Mouse (Mus musculus): ENCODE measurements around the gene Gm20388. TPM values are rescaled to one million over a fixed set of nuclear protein-coding genes. Genes with fewer than 3 reads are reported as not detected.

Gene Gm20388
- total and polyA plus RNA-seq, 2 experiments from 2014 or later = 17.3 TPM; not detected in 1

DNA sequence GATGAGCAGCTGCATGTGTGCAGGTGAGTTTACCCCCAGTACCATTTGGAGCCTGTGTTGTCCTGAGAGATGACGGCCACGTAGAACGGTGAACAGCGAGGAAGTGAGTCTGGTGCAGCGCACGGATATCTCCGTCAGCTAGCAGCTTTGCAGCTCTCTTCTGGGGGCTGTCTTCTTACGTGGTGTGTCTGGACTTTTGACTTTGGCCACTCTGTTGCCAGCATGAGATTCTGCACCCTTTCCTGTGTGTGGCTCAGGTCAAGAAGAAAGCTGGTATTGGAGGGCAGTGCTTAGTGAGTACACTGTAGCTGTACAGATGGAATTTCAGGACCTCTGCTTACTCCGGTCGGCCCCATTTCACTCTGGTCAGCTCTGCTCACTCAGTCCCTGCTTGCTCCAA lies 47.4 kb downstream of the Gm20388 start:
- H3K4me2 ChIP-seq (ENCODE audit: low read depth, low read length) = no peak overlapping the region
- no peak overlapping the region for H3K4me3 ChIP-seq (ENCODE audit: low read depth, low read length)
- peaks cover 52% of the 10 kb centered on the region for H3K36me3 ChIP-seq (replicated peaks; ENCODE audit: control insufficient read depth, insufficient read depth, low read length)
- ATAC-seq (ENCODE audit: insufficient read depth, low read depth) (no peak), DNase-seq (ENCODE audit: low spot score) (no peak)
- no peaks in the 10 kb centered on the region for H3K9me3 ChIP-seq (replicated peaks; ENCODE audit: control insufficient read depth, low read length)
- peaks cover 4% of the 10 kb centered on the region; the same call in 1 of the 2 replicates for H3K4me1 ChIP-seq (ENCODE audit: control insufficient read depth, insufficient read depth)
- no peaks in the 10 kb centered on the region for H3K27me3 ChIP-seq (ENCODE audit: control insufficient read depth, insufficient read depth, low read length)
- 93% methylated on average over 10 of the region's 10 CpGs for WGBS
- no peak overlapping the region for H3K27ac ChIP-seq (ENCODE audit: low read depth)
- TF ChIP-seq EP300 (IDR thresholded peaks at IDR 0.05; ENCODE audit: low read depth) = no peak
- no peak for TF ChIP-seq CTCF (IDR thresholded peaks at IDR 0.05; ENCODE audit: low read depth)
- H3K9ac ChIP-seq (replicated peaks; ENCODE audit: low read depth, low read length) = no peak overlapping the region

DNA sequence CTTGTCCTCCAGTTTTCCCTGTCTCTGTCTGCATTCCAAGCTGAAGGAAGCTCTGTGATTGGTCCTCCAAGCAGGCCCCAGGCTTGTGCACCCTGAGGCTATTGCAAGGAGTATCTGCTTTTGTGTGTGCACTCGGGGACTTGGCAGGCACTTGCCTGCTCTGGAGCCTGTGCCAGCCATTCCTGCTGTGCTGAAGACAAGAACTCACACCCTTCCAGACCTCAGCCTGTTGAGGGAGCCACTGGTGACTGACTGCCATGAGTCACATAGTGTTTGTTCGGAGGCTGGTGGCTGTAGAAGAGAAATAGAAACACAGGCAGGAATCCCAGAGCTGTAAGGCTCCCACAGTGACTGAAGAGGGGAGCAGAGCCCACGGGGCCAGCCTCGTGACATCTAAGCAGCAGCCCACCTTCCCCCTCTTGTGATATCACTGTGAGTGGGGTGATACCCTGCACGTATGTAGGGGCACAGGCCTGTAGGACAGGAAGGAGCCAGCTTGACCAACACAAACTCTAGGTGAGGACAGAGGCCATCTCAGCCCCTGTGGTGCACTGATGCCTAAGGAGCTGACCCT lies 50.0 kb downstream of the Gm20388 start:
- H3K36me3 ChIP-seq (replicated peaks; ENCODE audit: control insufficient read depth, insufficient read depth, low read length) = peaks cover 26% of the 10 kb centered on the region
- H3K9me3 ChIP-seq (replicated peaks; ENCODE audit: control insufficient read depth, low read length) = no peaks in the 10 kb centered on the region
- H3K4me2 ChIP-seq (ENCODE audit: low read depth, low read length) = no peak overlapping the region
- 0 out of 2 replicates have a peak overlapping the region, but pooled peaks have one; percentile 38 for H3K27ac ChIP-seq (ENCODE audit: low read depth)
- DNase-seq (ENCODE audit: low spot score) (peak; percentile 47), ATAC-seq (ENCODE audit: insufficient read depth, low read depth) (peak; percentile 81)
- 31% methylated on average over 5 of the region's 5 CpGs for WGBS
- H3K9ac ChIP-seq (replicated peaks; ENCODE audit: low read depth, low read length) = no peak overlapping the region
- H3K4me1 ChIP-seq (ENCODE audit: control insufficient read depth, insufficient read depth) = peaks cover 4% of the 10 kb centered on the region; the same call in 1 of the 2 replicates
- TF ChIP-seq CTCF (IDR thresholded peaks at IDR 0.05; ENCODE audit: low read depth) = no peak
- TF ChIP-seq EP300 (IDR thresholded peaks at IDR 0.05; ENCODE audit: low read depth) = no peak
- H3K4me3 ChIP-seq (ENCODE audit: low read depth, low read length) = no peak overlapping the region
- H3K27me3 ChIP-seq (ENCODE audit: control insufficient read depth, insufficient read depth, low read length) = no peaks in the 10 kb centered on the region

DNA sequence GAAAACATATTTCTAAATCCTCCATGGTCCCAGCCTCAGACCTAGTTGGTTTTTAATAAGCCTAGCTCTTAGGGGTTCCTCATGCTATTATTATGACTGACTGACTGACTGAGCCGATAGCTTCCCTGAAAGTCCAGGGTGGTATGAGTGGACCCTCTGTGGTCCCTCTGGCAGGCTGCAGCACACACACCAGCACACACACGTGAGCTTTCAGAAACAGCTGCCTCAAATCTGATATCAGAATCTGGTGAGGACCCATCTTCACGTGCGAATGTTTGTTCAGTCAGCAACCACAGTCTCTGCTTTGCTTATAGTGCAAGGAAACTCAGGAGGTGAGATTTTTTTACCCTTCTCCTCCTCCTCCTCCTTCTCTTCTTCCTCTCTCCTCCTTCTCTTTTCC lies 54.2 kb downstream of the Gm20388 start:
- WGBS = 59% methylated on average over 4 of the region's 4 CpGs
- no peaks in the 10 kb centered on the region for H3K36me3 ChIP-seq (replicated peaks; ENCODE audit: control insufficient read depth, insufficient read depth, low read length)
- no peak overlapping the region for H3K4me3 ChIP-seq (ENCODE audit: low read depth, low read length)
- H3K27ac ChIP-seq (ENCODE audit: low read depth) = no peak overlapping the region
- H3K27me3 ChIP-seq (ENCODE audit: control insufficient read depth, insufficient read depth, low read length) = no peaks in the 10 kb centered on the region
- no peaks in the 10 kb centered on the region for H3K9me3 ChIP-seq (replicated peaks; ENCODE audit: control insufficient read depth, low read length)
- H3K4me2 ChIP-seq (ENCODE audit: low read depth, low read length) = no peak overlapping the region
- H3K4me1 ChIP-seq (ENCODE audit: control insufficient read depth, insufficient read depth) = peaks cover 4% of the 10 kb centered on the region; the same call in 1 of the 2 replicates
- DNase-seq (ENCODE audit: low spot score) (no peak), ATAC-seq (ENCODE audit: insufficient read depth, low read depth) (no peak)
- H3K9ac ChIP-seq (replicated peaks; ENCODE audit: low read depth, low read length) = no peak overlapping the region
- TF ChIP-seq CTCF (IDR thresholded peaks at IDR 0.05; ENCODE audit: low read depth) (no peak), EP300 (IDR thresholded peaks at IDR 0.05; ENCODE audit: low read depth) (no peak)

DNA sequence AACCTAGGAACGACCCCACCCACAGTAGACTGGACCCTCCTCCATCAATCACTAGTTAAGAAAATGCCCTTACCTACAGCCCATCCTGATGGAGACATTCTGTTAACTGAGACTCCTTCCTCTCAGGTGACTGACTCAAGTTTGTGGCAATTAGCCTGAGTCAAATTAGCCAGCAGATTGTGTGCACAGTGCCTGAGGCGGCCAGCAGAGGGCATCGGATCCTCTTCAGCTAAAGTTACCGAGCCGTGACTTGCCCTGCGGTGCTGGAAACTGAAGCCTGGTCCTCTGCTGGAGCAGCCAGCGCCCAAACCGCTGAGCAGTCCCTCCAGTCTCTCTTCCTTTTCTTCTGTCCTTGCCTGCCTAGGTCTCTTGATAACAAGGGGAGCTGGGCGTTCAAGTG lies 56.8 kb downstream of the Gm20388 start:
- Histone ChIP-seq H3K4me1 (ENCODE audit: control insufficient read depth, insufficient read depth) (no peaks in the 10 kb centered on the region), H3K36me3 (replicated peaks; ENCODE audit: control insufficient read depth, insufficient read depth, low read length) (no peaks in the 10 kb centered on the region), H3K27me3 (ENCODE audit: control insufficient read depth, insufficient read depth, low read length) (no peaks in the 10 kb centered on the region), H3K9ac (replicated peaks; ENCODE audit: low read depth, low read length) (no peak overlapping the region), H3K27ac (ENCODE audit: low read depth) (no peak overlapping the region), H3K4me3 (ENCODE audit: low read depth, low read length) (no peak overlapping the region), H3K4me2 (ENCODE audit: low read depth, low read length) (no peak overlapping the region), H3K9me3 (replicated peaks; ENCODE audit: control insufficient read depth, low read length) (no peaks in the 10 kb centered on the region)
- WGBS = 82% methylated on average over 9 of the region's 9 CpGs
- no peak for TF ChIP-seq EP300 (IDR thresholded peaks at IDR 0.05; ENCODE audit: low read depth)
- no peak for TF ChIP-seq CTCF (IDR thresholded peaks at IDR 0.05; ENCODE audit: low read depth)
- ATAC-seq (ENCODE audit: insufficient read depth, low read depth) (no peak), DNase-seq (ENCODE audit: low spot score) (no peak)

DNA sequence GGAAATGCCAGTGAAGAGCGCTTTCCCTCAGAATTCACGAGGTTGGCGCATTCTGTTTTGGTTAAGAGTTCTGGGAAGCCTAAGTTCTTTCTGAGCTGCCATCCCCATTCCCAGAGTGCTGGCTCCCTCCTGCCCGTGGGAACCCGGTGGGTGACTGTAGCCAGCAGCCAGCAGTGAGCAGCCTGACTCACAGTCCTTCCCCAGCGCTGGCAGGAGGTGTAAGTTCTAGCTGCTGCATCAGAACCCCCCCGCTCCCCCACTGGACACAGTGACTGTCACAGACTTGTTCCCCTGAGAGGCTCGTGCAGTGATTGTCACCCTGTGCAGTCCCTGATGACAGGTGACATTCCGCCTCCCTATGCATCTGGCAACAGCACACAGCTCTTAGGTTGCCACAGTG lies 59.5 kb downstream of the Gm20388 start:
- H3K9me3 ChIP-seq (replicated peaks; ENCODE audit: control insufficient read depth, low read length) = no peaks in the 10 kb centered on the region
- no peaks in the 10 kb centered on the region for H3K27me3 ChIP-seq (ENCODE audit: control insufficient read depth, insufficient read depth, low read length)
- DNase-seq (ENCODE audit: low spot score) (no peak), ATAC-seq (ENCODE audit: insufficient read depth, low read depth) (peak; percentile 48; the same call in 1 of the 2 replicates)
- H3K9ac ChIP-seq (replicated peaks; ENCODE audit: low read depth, low read length) = no peak overlapping the region
- no peak overlapping the region for H3K4me3 ChIP-seq (ENCODE audit: low read depth, low read length)
- no peaks in the 10 kb centered on the region for H3K36me3 ChIP-seq (replicated peaks; ENCODE audit: control insufficient read depth, insufficient read depth, low read length)
- H3K27ac ChIP-seq (ENCODE audit: low read depth) = no peak overlapping the region
- no peaks in the 10 kb centered on the region for H3K4me1 ChIP-seq (ENCODE audit: control insufficient read depth, insufficient read depth)
- no peak overlapping the region for H3K4me2 ChIP-seq (ENCODE audit: low read depth, low read length)
- 60% methylated on average over 9 of the region's 9 CpGs for WGBS
- TF ChIP-seq EP300 (IDR thresholded peaks at IDR 0.05; ENCODE audit: low read depth) (no peak), CTCF (IDR thresholded peaks at IDR 0.05; ENCODE audit: low read depth) (no peak)

DNA sequence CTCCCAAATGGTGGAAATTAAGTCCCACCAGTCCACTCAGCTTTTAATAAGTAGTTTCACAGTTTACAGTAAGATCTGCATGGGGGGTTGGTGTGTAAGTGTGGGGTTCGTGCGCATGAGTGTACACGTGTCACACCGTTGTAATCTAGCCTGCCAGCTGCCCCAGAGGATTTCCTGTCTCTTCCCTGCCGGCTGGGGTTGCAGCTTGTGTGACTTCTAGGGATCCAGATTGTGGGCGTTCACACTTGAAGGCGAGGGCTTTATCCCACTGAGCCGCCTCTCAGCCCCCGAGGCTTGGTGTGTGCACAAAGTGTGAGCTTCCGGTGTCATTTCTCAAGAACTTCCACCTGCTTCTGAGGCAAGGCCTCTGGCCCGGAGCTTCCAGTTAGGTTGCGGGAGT lies 61.9 kb downstream of the Gm20388 start:
- TF ChIP-seq EP300 (IDR thresholded peaks at IDR 0.05; ENCODE audit: low read depth) (peak; percentile 82), CTCF (IDR thresholded peaks at IDR 0.05; ENCODE audit: low read depth) (no peak)
- 63% methylated on average over 12 of the region's 12 CpGs for WGBS
- Histone ChIP-seq H3K4me2 (ENCODE audit: low read depth, low read length) (no peak overlapping the region), H3K27ac (ENCODE audit: low read depth) (0 out of 2 replicates have a peak overlapping the region, but pooled peaks have one; percentile 17), H3K4me3 (ENCODE audit: low read depth, low read length) (no peak overlapping the region), H3K4me1 (ENCODE audit: control insufficient read depth, insufficient read depth) (no peaks in the 10 kb centered on the region), H3K27me3 (ENCODE audit: control insufficient read depth, insufficient read depth, low read length) (no peaks in the 10 kb centered on the region), H3K9me3 (replicated peaks; ENCODE audit: control insufficient read depth, low read length) (no peaks in the 10 kb centered on the region), H3K36me3 (replicated peaks; ENCODE audit: control insufficient read depth, insufficient read depth, low read length) (no peaks in the 10 kb centered on the region), H3K9ac (replicated peaks; ENCODE audit: low read depth, low read length) (no peak overlapping the region)
- ATAC-seq (ENCODE audit: insufficient read depth, low read depth) (peak; percentile 68), DNase-seq (ENCODE audit: low spot score) (peak; percentile 15)
